Mouse (Mus musculus): ENCODE measurements around the gene Gm49711.
"Not testable (repeated sequence)": the region's sequence is repeated elsewhere in the genome, so short reads cannot be mapped to it uniquely, and the experiment has no call there.

Gm49711 gene

DNA sequence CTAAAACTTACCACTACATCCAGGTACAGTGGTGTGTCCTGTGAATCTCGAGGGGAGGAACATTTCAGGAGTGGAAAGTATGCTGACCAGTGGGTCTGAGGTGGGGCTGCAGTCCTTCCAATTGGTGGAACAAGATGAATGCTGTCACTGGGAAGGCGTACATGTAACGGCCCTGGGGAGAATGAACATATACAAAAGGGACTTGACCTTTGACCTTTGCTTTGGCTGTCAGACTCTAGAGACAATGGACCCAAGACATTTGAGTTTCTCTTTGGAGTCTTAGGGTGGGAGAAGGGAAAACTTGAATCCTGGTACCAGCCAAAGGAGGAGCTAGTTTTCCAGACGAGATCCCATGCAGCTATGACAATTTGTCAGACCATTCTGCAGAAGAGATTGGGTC is 104.2 kb downstream of the Gm49711 start:
- DNase-seq (ENCODE audit: inconsistent age in 2 of 2, low spot score in 1 of 2): no peak

DNA sequence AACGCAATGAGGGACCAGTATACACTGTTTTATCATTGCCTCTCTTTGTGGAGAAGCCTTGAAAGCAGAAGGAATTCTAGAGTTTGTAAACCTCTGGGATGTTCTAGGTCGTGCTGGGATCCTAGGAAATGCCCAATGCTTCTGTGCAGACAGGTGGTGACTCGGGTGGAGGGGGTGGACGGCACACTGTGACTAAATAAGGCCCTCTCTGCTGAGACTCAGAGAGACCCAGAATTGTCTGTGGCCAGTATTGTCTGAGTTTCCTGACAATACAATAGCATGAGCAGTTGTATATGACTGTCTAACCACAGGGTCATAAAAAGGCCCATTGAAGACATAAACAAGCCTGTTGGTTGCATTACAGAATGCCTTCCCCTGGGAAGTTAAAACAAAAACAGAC is 105.4 kb downstream of the Gm49711 start:
- DNase-seq (ENCODE audit: inconsistent age in 2 of 2, low spot score in 1 of 2): no peak

DNA sequence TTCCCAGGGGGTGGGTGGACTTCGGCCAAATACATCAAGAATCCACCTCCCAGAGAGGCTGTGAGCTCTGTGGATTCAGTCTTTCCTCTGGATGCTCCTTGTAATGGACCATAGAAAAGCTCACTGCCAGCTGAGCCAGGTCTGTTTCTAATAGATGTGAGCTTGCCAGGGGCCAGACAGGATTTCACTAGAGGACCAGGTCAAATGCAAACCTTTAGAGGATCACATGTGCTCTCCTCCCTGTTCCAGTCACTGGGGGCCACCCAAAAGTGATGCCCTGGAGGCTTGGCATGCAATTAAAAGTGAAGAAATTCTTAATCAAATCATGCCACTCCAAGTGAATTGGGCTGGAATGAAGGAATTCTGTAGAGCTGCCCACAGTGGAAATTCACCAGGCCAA is 117.9 kb downstream of the Gm49711 start:
- no peak for DNase-seq (ENCODE audit: inconsistent age in 2 of 2, low spot score in 1 of 2)

DNA sequence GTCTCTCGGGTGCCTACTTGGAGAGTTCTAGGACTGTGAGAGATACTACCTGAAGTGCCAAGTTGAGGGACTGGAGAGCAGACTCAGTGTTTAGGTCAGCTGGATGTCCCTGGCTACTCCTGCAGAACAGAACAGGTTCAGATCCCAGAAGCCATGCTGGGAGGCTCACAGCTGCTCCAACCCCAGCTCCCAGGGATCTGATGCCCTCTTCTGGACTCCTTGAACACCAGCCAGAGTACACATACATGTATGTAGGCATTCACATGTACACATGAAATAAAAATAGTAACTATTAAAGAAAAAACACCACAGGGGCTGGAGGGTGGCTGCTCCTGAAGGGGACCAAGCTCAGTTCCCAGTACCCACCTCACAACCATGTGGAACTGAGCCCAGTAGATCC is 119.6 kb downstream of the Gm49711 start:
- DNase-seq (ENCODE audit: inconsistent age in 2 of 2, low spot score in 1 of 2): peak; percentile 24 to 44

DNA sequence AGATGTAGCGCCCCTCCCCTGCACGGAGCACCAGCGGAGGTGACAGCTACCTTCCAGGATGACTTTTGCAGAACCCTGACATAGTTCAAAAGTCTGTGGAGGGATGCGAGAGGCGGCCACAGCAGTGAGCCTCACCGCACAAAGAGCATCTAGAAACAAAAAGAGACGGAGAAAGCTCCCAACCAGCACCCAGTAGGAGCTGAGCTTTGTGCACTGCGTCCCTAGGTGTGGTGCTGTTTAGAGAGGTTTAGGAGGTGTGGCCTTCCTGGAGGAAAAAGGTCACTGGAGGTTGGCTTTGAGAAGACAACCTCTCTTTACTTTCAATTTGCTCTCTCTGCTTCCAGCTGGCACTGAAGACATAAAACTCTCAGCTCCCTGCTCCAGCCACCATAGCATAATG is 121.2 kb downstream of the Gm49711 start:
- no peak for DNase-seq (ENCODE audit: inconsistent age in 2 of 2, low spot score in 1 of 2)

DNA sequence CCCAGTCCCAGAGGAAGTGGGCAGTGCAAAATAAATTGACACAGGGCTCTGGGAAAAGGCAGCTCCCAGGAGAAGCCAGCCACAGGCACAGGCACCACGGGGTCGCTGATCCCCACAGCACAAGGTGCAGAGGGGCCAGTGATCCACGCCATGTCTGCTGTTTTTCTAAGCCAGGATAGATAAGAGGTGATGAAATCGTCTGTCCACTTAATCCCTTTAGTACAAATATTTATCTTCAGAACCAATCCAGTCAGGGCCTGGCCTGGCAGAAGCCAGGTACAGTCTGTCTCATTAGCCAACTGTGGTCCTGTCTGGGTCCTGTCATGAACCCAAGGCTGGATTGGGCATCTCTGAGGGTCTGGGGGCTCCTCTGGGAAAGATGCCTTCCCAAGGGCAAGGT is 125.4 kb downstream of the Gm49711 start:
- no peak for DNase-seq (ENCODE audit: inconsistent age in 2 of 2, low spot score in 1 of 2)

DNA sequence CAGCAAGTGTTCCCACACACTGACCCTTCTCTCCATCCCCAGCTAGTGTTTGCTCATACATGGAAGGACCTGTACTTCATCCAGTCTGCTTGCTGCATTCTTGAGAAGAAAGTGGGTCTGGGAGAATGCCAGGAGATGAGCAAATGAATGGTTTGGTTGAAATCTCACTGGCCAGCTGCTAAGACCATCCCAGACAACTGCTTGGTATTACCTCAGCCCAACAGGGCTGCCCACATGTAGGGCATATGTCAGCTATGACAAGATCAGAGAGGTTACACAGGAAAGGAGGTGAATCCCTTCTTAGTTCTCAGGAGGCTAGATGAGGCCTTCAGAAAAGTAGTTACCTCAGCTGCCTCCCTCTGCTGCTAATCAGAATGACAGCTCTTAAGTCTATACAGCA is 132.5 kb downstream of the Gm49711 start:
- no peak for DNase-seq (ENCODE audit: inconsistent age in 2 of 2, low spot score in 1 of 2)

DNA sequence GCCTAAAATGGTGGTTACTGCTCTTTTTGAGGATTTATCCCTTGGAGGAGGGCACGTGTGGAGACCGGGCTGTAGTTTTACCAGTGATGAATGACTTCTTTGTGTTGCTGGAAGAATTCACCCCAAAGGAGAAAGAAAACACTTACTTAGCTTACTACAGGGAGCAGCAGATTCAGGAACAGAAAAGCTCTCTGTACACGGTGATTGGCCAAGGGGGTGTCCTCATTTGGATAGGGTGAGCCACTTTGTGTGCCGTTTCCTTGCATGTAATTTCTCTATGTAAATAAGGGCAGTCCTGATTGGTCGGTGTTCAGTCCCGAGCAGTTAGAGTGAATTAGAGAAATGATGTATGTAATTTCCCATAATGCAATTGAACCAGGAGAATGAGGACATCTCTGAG is 137.0 kb downstream of the Gm49711 start:
- DNase-seq (ENCODE audit: inconsistent age in 2 of 2, low spot score in 1 of 2): no peak

DNA sequence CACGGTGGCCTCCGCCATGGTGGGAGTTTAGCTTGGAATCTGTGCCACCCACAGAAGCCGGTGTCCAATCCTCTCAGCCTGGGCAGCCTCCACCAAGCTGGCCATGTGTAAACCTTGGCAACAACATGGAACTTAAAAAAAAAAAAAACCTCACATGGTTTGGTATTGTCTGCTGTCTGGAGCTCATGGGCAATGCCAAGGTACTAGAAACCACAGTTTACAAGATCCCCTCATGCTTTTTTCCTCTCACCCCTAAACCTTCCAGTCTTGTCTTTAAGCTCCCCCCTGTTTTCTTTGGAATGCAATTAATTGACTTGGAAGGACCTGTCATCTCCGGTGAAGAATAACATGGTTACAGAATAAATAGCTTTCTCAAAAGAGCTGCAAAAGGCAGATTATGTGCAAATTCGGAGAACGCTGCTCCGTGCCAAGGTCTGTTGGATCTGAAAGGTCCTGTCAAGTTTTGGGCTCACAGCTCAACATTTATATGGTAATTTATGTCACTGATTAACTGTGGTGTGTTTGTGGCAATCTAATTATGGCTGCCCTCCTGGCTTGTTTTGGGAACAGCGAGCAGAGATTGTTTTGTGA is 138.7 kb downstream of the Gm49711 start:
- DNase-seq (ENCODE audit: inconsistent age in 2 of 2, low spot score in 1 of 2): no peak

DNA sequence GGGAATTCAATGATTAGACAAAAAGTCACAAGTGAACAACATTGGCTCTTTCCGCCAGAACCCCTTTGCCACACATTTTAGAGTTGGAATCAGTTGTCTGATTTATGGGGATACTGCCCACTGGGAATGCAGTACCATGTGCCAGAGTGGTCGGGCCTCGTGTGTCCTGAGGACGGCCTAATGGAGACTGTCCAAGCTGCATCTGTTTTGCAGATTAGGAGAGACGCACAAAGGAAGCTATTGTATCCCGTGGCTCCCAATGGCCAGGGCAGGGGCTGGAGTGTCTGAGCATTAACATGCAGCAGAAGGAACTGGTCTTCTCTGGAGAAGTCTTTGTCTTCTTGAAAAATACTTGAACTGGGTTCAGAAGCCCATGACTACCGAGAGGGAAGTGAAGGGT is 142.5 kb downstream of the Gm49711 start:
- DNase-seq (ENCODE audit: inconsistent age in 2 of 2, low spot score in 1 of 2): no peak

DNA sequence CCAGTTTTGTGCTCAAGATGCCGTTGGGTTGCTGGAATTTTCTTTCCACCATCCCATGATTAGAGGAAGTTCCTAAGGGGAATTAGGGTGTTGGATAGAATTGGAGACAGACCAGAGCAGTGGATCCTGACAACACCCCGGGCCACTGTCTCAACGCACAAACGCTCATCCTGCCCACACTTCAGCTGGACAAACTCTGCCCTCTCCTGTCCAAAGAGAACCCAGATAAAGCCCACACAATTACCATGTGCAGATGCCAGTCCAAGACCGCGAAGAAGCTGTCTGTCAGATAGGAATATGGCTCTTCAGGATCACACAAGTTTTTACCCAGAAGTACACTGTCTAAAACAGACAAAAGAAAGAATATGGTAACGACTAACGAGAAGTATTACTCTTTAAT is 145.5 kb downstream of the Gm49711 start:
- DNase-seq (ENCODE audit: inconsistent age in 2 of 2, low spot score in 1 of 2): no peak

DNA sequence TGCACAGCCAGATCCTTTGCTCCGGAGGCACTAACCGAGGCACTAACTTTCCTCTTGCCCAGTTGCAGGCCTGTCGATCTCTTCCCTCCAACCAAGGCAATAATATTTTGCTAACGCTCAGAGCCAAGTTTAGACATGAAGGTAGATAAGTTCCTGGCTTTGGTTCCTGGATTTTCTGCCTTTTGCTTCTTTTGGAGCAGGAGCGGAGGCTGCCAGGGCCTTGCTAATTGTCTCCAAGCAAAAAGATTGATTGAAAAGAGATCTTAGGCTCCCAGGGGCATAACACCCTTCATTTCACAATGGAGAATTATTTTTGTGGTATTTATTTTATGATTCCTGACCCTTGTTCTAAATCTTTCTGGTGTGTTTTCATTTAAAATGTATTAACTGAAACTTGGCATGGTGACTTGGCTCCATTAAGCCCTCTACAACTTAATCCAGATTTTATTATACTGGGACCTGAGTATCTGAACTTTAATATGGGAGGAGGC is 151.2 kb downstream of the Gm49711 start:
- DNase-seq (ENCODE audit: inconsistent age in 2 of 2, low spot score in 1 of 2): peak in 1 of 2 experiments; percentile 22

DNA sequence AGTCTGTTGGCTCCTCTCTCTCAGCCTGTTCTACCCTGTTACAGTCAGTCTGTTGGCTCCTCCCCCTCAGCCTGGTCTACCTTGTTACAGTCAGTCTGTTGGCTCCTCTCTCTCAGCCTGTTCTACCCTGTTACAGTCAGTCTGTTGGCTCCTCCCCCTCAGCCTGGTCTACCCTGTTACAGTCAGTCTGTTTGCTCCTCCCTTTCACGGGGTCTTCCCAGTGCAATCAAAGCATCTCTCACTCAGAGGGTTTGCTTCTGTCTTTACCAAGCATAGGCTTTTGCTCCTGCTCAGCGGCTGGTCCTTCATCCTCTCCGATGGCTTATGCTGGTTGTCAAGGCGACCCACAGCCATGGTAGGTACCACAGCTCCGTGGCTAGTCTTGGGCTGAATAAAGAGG is 152.2 kb downstream of the Gm49711 start:
- DNase-seq (ENCODE audit: inconsistent age in 2 of 2, low spot score in 1 of 2): not testable (repeated sequence)

DNA sequence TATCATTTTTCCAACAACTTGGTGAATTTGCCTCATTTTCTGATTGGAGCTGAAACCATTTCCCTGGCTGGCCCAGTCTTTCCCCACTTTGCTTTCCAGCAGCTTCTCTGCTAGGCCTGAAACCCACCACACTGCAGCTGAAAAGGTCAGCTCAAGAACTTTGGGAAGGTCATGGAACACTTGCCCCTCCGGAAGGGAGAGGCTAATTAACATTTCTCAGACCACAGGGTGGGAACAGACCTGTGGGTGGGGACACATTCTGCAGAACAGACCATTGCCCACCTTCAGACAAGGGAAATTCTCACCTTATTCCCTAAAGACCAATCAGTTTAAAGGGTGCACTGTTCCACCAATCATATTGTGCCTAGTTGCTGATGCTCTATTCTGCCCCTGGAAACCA is 155.8 kb downstream of the Gm49711 start:
- DNase-seq (ENCODE audit: inconsistent age in 2 of 2, low spot score in 1 of 2): not testable (repeated sequence)

DNA sequence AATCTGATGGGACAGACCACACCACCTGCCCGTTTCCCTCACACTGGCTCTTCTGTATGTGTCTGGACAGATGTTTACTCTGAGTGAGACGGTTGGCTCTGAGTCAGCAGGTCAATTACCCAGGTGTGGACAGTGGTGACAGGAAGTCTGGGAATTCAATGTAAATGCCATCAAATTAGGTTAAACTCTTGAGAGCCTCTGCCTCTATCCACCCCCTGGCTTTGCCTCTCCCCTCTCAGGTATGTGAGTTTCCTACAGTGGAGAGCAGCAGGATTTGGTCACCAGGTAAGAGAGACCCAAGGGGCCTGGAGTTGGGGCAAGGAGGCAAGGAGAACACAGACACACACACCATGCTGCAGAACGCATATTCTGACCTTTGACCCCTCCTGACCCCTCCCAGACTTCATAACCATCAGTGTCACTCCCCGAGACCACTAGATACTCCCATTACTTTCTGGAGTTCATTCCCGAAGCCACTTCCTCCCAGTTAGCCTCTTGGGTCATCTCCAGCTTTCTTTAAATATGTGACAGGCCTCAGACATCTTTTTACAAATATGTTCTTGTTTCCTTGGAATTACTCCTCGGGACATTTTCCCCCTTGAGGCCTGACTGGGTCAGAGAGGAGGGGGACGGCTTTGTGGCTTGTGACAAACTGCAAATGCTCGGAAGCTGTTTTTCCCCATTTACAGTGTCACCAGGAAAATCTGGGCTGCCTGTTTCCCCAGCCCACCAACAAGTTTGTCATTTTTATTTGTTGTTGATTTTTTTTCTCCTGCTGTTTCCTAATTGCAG is 157.7 kb downstream of the Gm49711 start:
- no peak for DNase-seq (ENCODE audit: inconsistent age in 2 of 2, low spot score in 1 of 2)

DNA sequence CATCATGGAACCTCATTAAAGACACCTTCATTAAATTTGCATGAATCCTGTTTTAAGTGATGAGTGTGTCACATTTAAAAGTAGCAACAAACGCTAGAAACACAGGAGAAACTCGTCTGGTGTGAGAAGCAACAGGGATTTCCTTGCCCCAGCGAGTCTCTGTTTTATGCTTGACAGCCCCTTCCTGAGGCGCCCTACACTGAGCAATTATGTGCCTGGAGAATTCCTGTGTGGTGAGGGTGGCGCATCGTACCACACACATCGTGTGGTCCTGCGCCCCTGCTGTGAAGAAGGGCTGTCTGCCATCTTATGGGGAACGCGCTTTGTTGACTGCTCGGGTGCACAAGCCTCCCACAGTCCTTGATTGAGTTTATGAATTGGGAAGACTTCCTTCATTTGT is 162.6 kb downstream of the Gm49711 start:
- DNase-seq (ENCODE audit: inconsistent age in 2 of 2, low spot score in 1 of 2): no peak

DNA sequence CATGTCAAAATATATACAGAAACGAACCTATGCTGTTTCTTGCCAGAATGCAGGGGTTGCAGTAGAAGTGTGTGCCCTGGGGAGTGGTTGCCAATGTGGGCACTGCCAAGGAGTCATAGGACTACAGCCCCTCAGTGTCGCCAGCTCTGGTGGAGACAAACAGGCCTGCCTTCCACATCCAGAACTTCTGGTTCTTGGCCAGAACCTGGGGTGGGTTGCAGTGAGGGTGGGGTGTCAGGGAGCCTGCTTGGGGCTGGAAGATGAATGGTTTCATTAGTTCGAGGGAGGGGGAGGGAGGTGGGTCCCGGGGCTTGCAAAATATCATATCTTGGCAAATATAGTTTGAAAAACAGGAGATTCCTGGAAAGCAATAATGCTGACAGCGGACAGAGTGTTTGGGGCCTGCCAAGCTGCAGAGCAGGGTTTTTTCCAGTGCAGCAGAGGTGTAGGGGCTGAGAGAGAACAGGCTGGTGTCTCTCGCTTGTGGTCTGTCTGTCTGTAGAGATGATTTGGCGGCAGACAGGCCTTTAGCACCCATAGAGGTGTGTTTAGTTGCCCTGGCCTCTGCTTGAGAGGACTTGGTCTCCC is 170.3 kb downstream of the Gm49711 start:
- DNase-seq (ENCODE audit: inconsistent age in 2 of 2, low spot score in 1 of 2): peak in 1 of 2 experiments; percentile 42

DNA sequence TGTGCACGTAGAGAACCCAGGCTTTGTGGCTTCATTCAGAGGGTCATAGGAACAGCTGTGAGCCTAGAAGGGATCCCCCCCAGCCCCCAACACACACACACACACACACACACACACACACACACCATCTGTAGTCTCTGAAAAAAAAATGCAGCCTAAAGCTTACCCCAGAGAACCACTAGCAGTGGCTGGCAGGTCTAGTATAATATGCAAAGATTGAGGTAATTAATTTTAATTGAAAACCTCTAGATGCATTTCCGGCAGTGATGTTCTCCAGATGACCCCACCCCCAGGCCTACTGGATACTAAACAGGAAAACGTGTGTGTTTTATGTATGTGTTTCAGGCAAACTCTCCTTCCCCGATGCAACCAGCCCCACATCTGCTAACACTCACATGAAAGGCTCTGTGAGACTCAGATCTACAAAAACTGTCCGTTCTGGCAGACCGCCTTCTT is 172.4 kb downstream of the Gm49711 start:
- no peak for DNase-seq (ENCODE audit: inconsistent age in 2 of 2, low spot score in 1 of 2)

DNA sequence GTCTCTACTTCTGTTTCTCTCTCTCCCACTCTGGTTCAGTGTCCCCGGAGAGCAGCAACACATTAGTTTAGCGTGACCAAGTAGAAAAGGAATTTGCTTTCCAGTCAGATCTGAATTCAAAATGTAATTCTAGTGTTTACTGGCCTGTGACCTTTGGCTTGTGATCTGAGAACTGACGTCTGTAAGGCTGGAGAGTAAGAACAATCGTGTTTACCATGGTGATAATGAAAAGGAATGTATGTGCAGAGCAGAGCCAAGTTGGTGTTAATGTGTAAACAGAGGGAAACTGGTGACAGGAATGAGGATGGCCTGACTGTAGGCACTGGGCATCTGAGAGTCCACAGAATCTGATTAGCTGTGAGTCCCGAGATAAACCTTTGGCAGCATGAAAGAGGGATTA is 176.4 kb downstream of the Gm49711 start:
- no peak for DNase-seq (ENCODE audit: inconsistent age in 2 of 2, low spot score in 1 of 2)

DNA sequence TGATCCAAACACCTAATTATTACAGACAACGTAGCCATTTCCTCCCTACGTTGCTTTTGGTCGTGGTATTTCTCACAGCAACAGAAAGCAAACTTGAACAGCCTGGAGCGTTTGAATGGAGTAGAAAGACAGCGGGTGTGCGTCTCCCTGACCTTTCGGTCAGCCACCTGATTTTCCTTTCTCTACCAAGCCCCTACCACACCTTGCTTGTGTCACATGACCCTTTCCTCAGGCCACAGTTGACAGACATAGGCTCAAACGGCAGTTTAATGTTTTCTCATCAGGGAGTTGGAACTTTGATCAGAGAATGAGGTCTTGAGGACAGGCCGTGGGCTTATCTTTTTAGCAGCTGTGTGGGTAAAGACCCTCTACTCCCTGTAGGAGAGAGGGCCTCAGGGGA is 177.1 kb downstream of the Gm49711 start:
- DNase-seq (ENCODE audit: inconsistent age in 2 of 2, low spot score in 1 of 2): no peak

Measured in adrenal gland, adult (tissue).